Mouse (Mus musculus) midbrain, embryonic 11.5 days (tissue): Measurements from ENCODE around the gene Tspan32. TPM values are rescaled to one million over a fixed set of nuclear protein-coding genes. Genes with fewer than 3 reads are reported as not detected.

Experiments
- ATAC-seq: fragments of 200-750 bp; cut with Nextera tagmentation; 2 replicates; pipeline ENCODE4 v1.8.0; 2017; ENCODE audit warnings: moderate TSS enrichment, moderate library complexity; ENCODE audit not compliant: low FRiP score
- DNase-seq: peaks from one replicate; pipeline ENCODE4 v3.0.0; 2015; ENCODE audit warnings: low spot score; ENCODE audit errors: missing footprints
- H3K27ac ChIP-seq: fragments of 300-500 bp; sonication (generic); 2 replicates; pipeline ENCODE4 v1.5.1; 2014; ENCODE audit warnings: low read depth, low read length
- H3K27me3 ChIP-seq: fragments of 300-500 bp; sonication (generic); 2 replicates; pipeline ENCODE4 v1.6.1; 2014; ENCODE audit warnings: mild to moderate bottlenecking, low read length, moderate library complexity, mixed read lengths; ENCODE audit not compliant: control insufficient read depth, insufficient read depth
- H3K36me3 ChIP-seq: fragments of 300-500 bp; sonication (generic); 2 replicates; pipeline ENCODE4 v1.6.1; 2014; ENCODE audit warnings: mild to moderate bottlenecking, low read length, moderate library complexity, mixed read lengths; ENCODE audit not compliant: control insufficient read depth, insufficient read depth
- H3K4me1 ChIP-seq: fragments of 300-500 bp; sonication (generic); 2 replicates; pipeline ENCODE4 v1.6.1; 2014; ENCODE audit warnings: low read length; ENCODE audit not compliant: control insufficient read depth, insufficient read depth
- H3K4me2 ChIP-seq: fragments of 300-500 bp; sonication (generic); 2 replicates; pipeline ENCODE4 v1.6.1; 2014; ENCODE audit warnings: mild to moderate bottlenecking, moderate library complexity
- H3K4me3 ChIP-seq: fragments of 300-500 bp; sonication (generic); 2 replicates; pipeline ENCODE4 v1.5.1; 2014; ENCODE audit warnings: low read depth, low read length
- H3K9ac ChIP-seq: fragments of 300-500 bp; sonication (generic); 2 replicates; pipeline ENCODE4 v1.6.1; 2014; ENCODE audit warnings: low read length
- H3K9me3 ChIP-seq: fragments of 300-500 bp; sonication (generic); 2 replicates; pipeline ENCODE4 v1.6.1; 2016; ENCODE audit warnings: low read length; ENCODE audit not compliant: control insufficient read depth
- WGBS: fragments of 180-500 bp; shearing (Covaris S2); extraction: QIAGEN DNeasy Blood & Tissue Kit; methylation state at CpG from one replicate; pipeline ENCODE4 v1.1.7; 2014; 5-methylcytosine and 5-hydroxymethylcytosine counted together
- polyA plus RNA-seq: library from polyadenylated mRNA; unstranded; fragments of >200 nt; fragmentation: Nextera tagmentation; extraction: Ambion mirVana; gene quantifications from 2 replicates; pipeline ENCODE4 v1.2.1, GENCODE M21; 2014

Gene Tspan32
- polyA plus RNA-seq, 1 experiment from 2014 or later: 5.0 TPM

- no peak overlapping the region for H3K4me2 ChIP-seq
- no peak for ATAC-seq
- WGBS: 77% methylated on average over 2 of the region's 2 CpGs
- H3K4me1 ChIP-seq: no peaks in the 10 kb centered on the region
- H3K36me3 ChIP-seq: no peaks in the 10 kb centered on the region
- H3K27ac ChIP-seq: no peak overlapping the region
- no peak overlapping the region; the same call in 1 of the 2 replicates for H3K9ac ChIP-seq
- H3K27me3 ChIP-seq: no peaks in the 10 kb centered on the region
- H3K4me3 ChIP-seq: no peak overlapping the region
- H3K9me3 ChIP-seq: no peaks in the 10 kb centered on the region
- peak; percentile 75 for DNase-seq
Measured at GRCm38 (mm10) chr7:143006097-143006755, 1.4 kb downstream of the Tspan32 start.

- ATAC-seq (no peak), DNase-seq (peak; percentile 82)
- Histone ChIP-seq H3K9ac (no peak overlapping the region; the same call in 1 of the 2 replicates), H3K27ac (no peak overlapping the region), H3K4me3 (no peak overlapping the region), H3K4me1 (no peaks in the 10 kb centered on the region), H3K4me2 (no peak overlapping the region), H3K9me3 (no peaks in the 10 kb centered on the region), H3K36me3 (no peaks in the 10 kb centered on the region), H3K27me3 (no peaks in the 10 kb centered on the region)
- WGBS: 90% methylated on average over 8 of the region's 8 CpGs
Measured at GRCm38 (mm10) chr7:143006756-143007598, 2.1 kb downstream of the Tspan32 start.

- Histone ChIP-seq H3K4me2 (0 out of 2 replicates have a peak overlapping the region, but pooled peaks have one; percentile 7), H3K9ac (0 out of 2 replicates have a peak overlapping the region, but pooled peaks have one; percentile 16), H3K27me3 (no peaks in the 10 kb centered on the region), H3K27ac (no peak overlapping the region), H3K4me1 (no peaks in the 10 kb centered on the region), H3K36me3 (no peaks in the 10 kb centered on the region), H3K9me3 (no peaks in the 10 kb centered on the region), H3K4me3 (no peak overlapping the region)
- ATAC-seq (peak; percentile 79), DNase-seq (peak; percentile 98)
- WGBS: 45% methylated on average over 17 of the region's 17 CpGs
Measured at GRCm38 (mm10) chr7:143007599-143008369, 2.9 kb downstream of the Tspan32 start.

- Histone ChIP-seq H3K9ac (no peak overlapping the region), H3K36me3 (no peaks in the 10 kb centered on the region), H3K9me3 (no peaks in the 10 kb centered on the region), H3K4me1 (no peaks in the 10 kb centered on the region), H3K4me2 (no peak overlapping the region), H3K4me3 (no peak overlapping the region), H3K27me3 (no peaks in the 10 kb centered on the region), H3K27ac (no peak overlapping the region)
- peak; percentile 43 for ATAC-seq
- DNase-seq: no peak
- 68% methylated on average over 8 of the region's 8 CpGs for WGBS
Measured at GRCm38 (mm10) chr7:143008370-143008926, 3.6 kb downstream of the Tspan32 start.

GRCm38 (mm10) chr7:143008996-143009665, 4.3 kb downstream of the Tspan32 start:
- Histone ChIP-seq H3K9ac (no peak overlapping the region), H3K27me3 (no peaks in the 10 kb centered on the region), H3K9me3 (no peaks in the 10 kb centered on the region), H3K36me3 (no peaks in the 10 kb centered on the region), H3K27ac (no peak overlapping the region), H3K4me3 (no peak overlapping the region), H3K4me2 (no peak overlapping the region), H3K4me1 (no peaks in the 10 kb centered on the region)
- DNase-seq (peak; percentile 75), ATAC-seq (no peak)
- 68% methylated on average over 3 of the region's 4 CpGs for WGBS

GRCm38 (mm10) chr7:143009996-143010395, 5.2 kb downstream of the Tspan32 start:
- Histone ChIP-seq H3K27me3 (no peaks in the 10 kb centered on the region), H3K4me2 (no peak overlapping the region), H3K9me3 (no peaks in the 10 kb centered on the region), H3K36me3 (no peaks in the 10 kb centered on the region), H3K4me1 (no peaks in the 10 kb centered on the region), H3K27ac (no peak overlapping the region), H3K9ac (no peak overlapping the region), H3K4me3 (no peak overlapping the region)
- ATAC-seq (no peak), DNase-seq (peak; percentile 14)
- WGBS: 80% methylated on average over 4 of the region's 4 CpGs

GRCm38 (mm10) chr7:143011226-143011625, 6.4 kb downstream of the Tspan32 start:
- H3K9ac ChIP-seq: no peak overlapping the region
- no peak overlapping the region for H3K4me3 ChIP-seq
- H3K27ac ChIP-seq: no peak overlapping the region
- ATAC-seq (no peak), DNase-seq (peak; percentile 53)
- no peaks in the 10 kb centered on the region for H3K9me3 ChIP-seq
- no peaks in the 10 kb centered on the region for H3K4me1 ChIP-seq
- H3K36me3 ChIP-seq: no peaks in the 10 kb centered on the region
- H3K27me3 ChIP-seq: no peaks in the 10 kb centered on the region
- H3K4me2 ChIP-seq: no peak overlapping the region
- WGBS: 83% methylated on average over 1 of the region's 1 CpGs

GRCm38 (mm10) chr7:143012230-143012875, 7.5 kb downstream of the Tspan32 start:
- Histone ChIP-seq H3K9ac (no peak overlapping the region), H3K4me1 (no peaks in the 10 kb centered on the region), H3K27me3 (no peaks in the 10 kb centered on the region), H3K36me3 (no peaks in the 10 kb centered on the region), H3K4me3 (no peak overlapping the region), H3K4me2 (no peak overlapping the region), H3K9me3 (no peaks in the 10 kb centered on the region), H3K27ac (no peak overlapping the region)
- WGBS: 80% methylated on average over 5 of the region's 5 CpGs
- DNase-seq: no peak
- ATAC-seq: no peak
